18 mouse cellular contexts compared by ENCODE assay signal in the genomic region with DNA sequence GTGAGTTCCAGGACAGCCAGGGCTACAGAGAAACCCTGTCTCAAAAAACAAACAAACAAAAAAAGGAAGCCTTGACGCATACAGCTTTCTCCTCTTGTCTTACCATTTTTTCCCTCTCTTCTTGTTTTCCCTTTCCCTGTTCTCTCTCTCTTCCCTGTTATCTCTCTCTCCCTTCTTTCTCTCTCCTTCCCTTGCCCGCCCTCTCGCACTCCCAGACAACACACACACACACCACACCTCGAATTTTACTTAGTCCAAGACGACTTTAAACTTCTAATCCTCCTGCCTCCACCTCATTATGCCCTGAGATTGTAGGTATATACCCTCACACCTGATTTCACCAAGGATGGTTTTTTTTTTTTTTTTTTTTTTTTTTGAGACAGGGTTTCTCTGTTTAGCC. TPM values are rescaled to one million over a fixed set of nuclear protein-coding genes. Genes with fewer than 3 reads are reported as not detected.
DNase-seq lines count a peak whose midpoint lies in the region; ATAC-seq and TF ChIP-seq lines count a peak whose summit lies in the region.
"Had no signal": no experiment of that assay in that cellular context is flagged by ENCODE, and none has a peak within 500 bp of the region (broad histone marks: within the 10 kb centered on the region; RNA-seq: fewer than 3 reads in every experiment).

No protein-coding gene starts in this region.

- peak; percentile 45 for DNase-seq in c-Kit-positive CD71-positive TER-119-positive erythroid progenitor cells, embryonic 14.5 days (ENCODE audit: low spot score)
- DNase-seq in liver, embryonic 11.5 days (ENCODE audit: low spot score) = no peak
- DNase-seq in lung, postnatal 14 days = no peak
- DNase-seq in gastrocnemius, postnatal 14 days = no peak
- no peak for DNase-seq in thymus, postnatal 14 days
- DNase-seq: cerebellum, adult 11 months had no signal

- peak overlapping the region; percentile 76 for H3K27ac ChIP-seq in bone marrow, adult 2 months (ENCODE audit: control insufficient read depth, insufficient read depth, low read depth, low read length, poor library complexity)
- peak overlapping the region; percentile 64 for H3K27ac ChIP-seq in liver, embryonic 11.5 days (ENCODE audit: low read depth, low read length)
- peak overlapping the region; percentile 90 for H3K27ac ChIP-seq in liver, embryonic 16.5 days (ENCODE audit: low read length)
- H3K27ac ChIP-seq: embryonic facial prominence, embryonic 12.5 days; forebrain, embryonic 12.5 days; heart, embryonic 13.5 days; hindbrain, embryonic 10.5 days; hindbrain, embryonic 15.5 days; macrophage; midbrain, embryonic 13.5 days; stomach, embryonic 15.5 days had no signal

- H3K4me3 ChIP-seq in bone marrow, adult 2 months (replicated peaks; ENCODE audit: control insufficient read depth, low read depth, low read length) = no peak overlapping the region
- H3K4me3 ChIP-seq in liver, embryonic 11.5 days (ENCODE audit: low read depth, low read length) = no peak overlapping the region
- peak overlapping the region; percentile 26; the same call in 1 of the 2 replicates for H3K4me3 ChIP-seq in liver, embryonic 16.5 days (ENCODE audit: low read depth, low read length)
- H3K4me3 ChIP-seq: embryonic facial prominence, embryonic 12.5 days; forebrain, embryonic 12.5 days; heart, embryonic 13.5 days; hindbrain, embryonic 10.5 days; hindbrain, embryonic 15.5 days; midbrain, embryonic 13.5 days; stomach, embryonic 15.5 days had no signal

- no peak for TF ChIP-seq POLR2A in bone marrow, adult 2 months (IDR thresholded peaks at IDR 0.05; ENCODE audit: borderline replicate concordance, control insufficient read depth, low read depth, low read length)

- ATAC-seq in liver, embryonic 11.5 days (replicated peaks; ENCODE audit: low FRiP score) = peak; percentile 21; the same call in 1 of the 2 replicates
- ATAC-seq in liver, embryonic 16.5 days (ENCODE audit: low read depth) = peak; percentile 72
- ATAC-seq: CD4-positive, CD25-positive, alpha-beta regulatory T cell, adult 4 months; forebrain, postnatal 0 days; midbrain, embryonic 13.5 days had no signal

- TF ChIP-seq CTCF in bone marrow, adult 2 months (IDR thresholded peaks at IDR 0.05; ENCODE audit: control insufficient read depth, insufficient read depth, low read length) = no peak

- peaks cover 1% of the 10 kb centered on the region for H3K4me1 ChIP-seq in bone marrow, adult 2 months (ENCODE audit: control insufficient read depth, insufficient read depth, low read length)
- H3K4me1 ChIP-seq in liver, embryonic 11.5 days (replicated peaks; ENCODE audit: control insufficient read depth, insufficient read depth, low read length) = no peaks in the 10 kb centered on the region
- H3K4me1 ChIP-seq in liver, embryonic 16.5 days (ENCODE audit: control insufficient read depth, low read depth, low read length) = peaks cover 16% of the 10 kb centered on the region
- H3K4me1 ChIP-seq: hindbrain, embryonic 10.5 days; hindbrain, embryonic 15.5 days; stomach, embryonic 15.5 days had no signal

- H3K27me3 ChIP-seq in liver, embryonic 11.5 days (replicated peaks; ENCODE audit: control insufficient read depth, insufficient read depth, low read length) = no peaks in the 10 kb centered on the region
- H3K27me3 ChIP-seq in liver, embryonic 16.5 days (ENCODE audit: control insufficient read depth, insufficient read depth, low read depth, low read length) = no peaks in the 10 kb centered on the region
- H3K27me3 ChIP-seq: embryonic facial prominence, embryonic 12.5 days; forebrain, embryonic 12.5 days; heart, embryonic 13.5 days; hindbrain, embryonic 15.5 days; midbrain, embryonic 13.5 days; stomach, embryonic 15.5 days had no signal

- no peaks in the 10 kb centered on the region for H3K36me3 ChIP-seq in liver, embryonic 11.5 days (ENCODE audit: control insufficient read depth, insufficient read depth, low read length)
- no peaks in the 10 kb centered on the region for H3K36me3 ChIP-seq in liver, embryonic 16.5 days (ENCODE audit: control insufficient read depth, insufficient read depth)
- H3K36me3 ChIP-seq: embryonic facial prominence, embryonic 12.5 days; forebrain, embryonic 12.5 days; heart, embryonic 13.5 days; hindbrain, embryonic 10.5 days; hindbrain, embryonic 15.5 days; midbrain, embryonic 13.5 days; stomach, embryonic 15.5 days had no signal

- peak overlapping the region; percentile 10; the same call in 1 of the 2 replicates for H3K4me2 ChIP-seq in liver, embryonic 11.5 days
- peak overlapping the region; percentile 56 for H3K4me2 ChIP-seq in liver, embryonic 16.5 days (ENCODE audit: low read depth, low read length)
- H3K4me2 ChIP-seq: embryonic facial prominence, embryonic 12.5 days; forebrain, embryonic 12.5 days; heart, embryonic 13.5 days; hindbrain, embryonic 15.5 days; midbrain, embryonic 13.5 days; stomach, embryonic 15.5 days had no signal

- intact Hi-C loops in gastrocnemius, postnatal 14 days (cut with DNase I; ENCODE audit: low total_unique reads) = loop anchor here (5.0 kb wide), 1 partner anchor 162 kb away; no protein-coding TSS in a partner anchor

- no peak overlapping the region for H3K9ac ChIP-seq in liver, embryonic 11.5 days (ENCODE audit: low read depth, low read length)
- H3K9ac ChIP-seq in liver, embryonic 16.5 days (ENCODE audit: low read depth, low read length) = peak overlapping the region; percentile 26
- H3K9ac ChIP-seq: embryonic facial prominence, embryonic 12.5 days; forebrain, embryonic 12.5 days; forebrain, postnatal 0 days; heart, embryonic 13.5 days; hindbrain, embryonic 15.5 days; midbrain, embryonic 13.5 days; stomach, embryonic 15.5 days had no signal

- H3K9me3 ChIP-seq in liver, embryonic 11.5 days (ENCODE audit: control insufficient read depth, low read length) = no peaks in the 10 kb centered on the region
- H3K9me3 ChIP-seq in liver, embryonic 16.5 days (replicated peaks; ENCODE audit: control insufficient read depth, low read length) = no peaks in the 10 kb centered on the region
- H3K9me3 ChIP-seq: embryonic facial prominence, embryonic 12.5 days; forebrain, embryonic 12.5 days; heart, embryonic 13.5 days; hindbrain, embryonic 10.5 days; hindbrain, embryonic 15.5 days; midbrain, embryonic 13.5 days; stomach, embryonic 15.5 days had no signal

- WGBS in bone marrow, adult 2 months = 52% methylated on average over 5 of the region's 5 CpGs
- 58% methylated on average over 5 of the region's 5 CpGs for WGBS in liver, embryonic 11.5 days
- WGBS in liver, embryonic 16.5 days (ENCODE audit: insufficient replicate concordance) = 25% methylated on average over 5 of the region's 5 CpGs

RNA-seq across cellular contexts. Expression of gene Plekhb1, which starts 21.9 kb away (rescaled TPM):
- 3.3 TPM in 1 of 2 replicates, not detected in the other for polyA plus RNA-seq in bone marrow, adult 2 months (2011; ENCODE audit: insufficient read depth, insufficient read length, low replicate concordance, missing spikeins)
- 1.1 and 2.0 TPM in 2 replicates for polyA plus RNA-seq in liver, embryonic 11.5 days (2014; fragmentation: Nextera tagmentation; extraction: Ambion mirVana)
- polyA plus RNA-seq in liver, embryonic 16.5 days (2015; fragmentation: Nextera tagmentation; extraction: Ambion mirVana) = 0.33 and 0.65 TPM in 2 replicates
- 10 to 100 TPM; 14.6 to 30.6 TPM for total RNA-seq in gastrocnemius, postnatal 14 days (2021)
- polyA plus RNA-seq: macrophage had no signal

RNA-seq across cellular contexts. Expression of gene Fam168a, which starts 22.4 kb away (rescaled TPM):
- polyA plus RNA-seq in bone marrow, adult 2 months (2011; ENCODE audit: insufficient read depth, insufficient read length, low replicate concordance, missing spikeins) = 5.0 and 11.7 TPM in 2 replicates
- polyA plus RNA-seq in liver, embryonic 11.5 days (2014; fragmentation: Nextera tagmentation; extraction: Ambion mirVana) = 16.2 and 18.8 TPM in 2 replicates
- 5.0 and 6.3 TPM in 2 replicates for polyA plus RNA-seq in liver, embryonic 16.5 days (2015; fragmentation: Nextera tagmentation; extraction: Ambion mirVana)
- 10 to 100 TPM; 40.1 to 44.0 TPM for total RNA-seq in gastrocnemius, postnatal 14 days (2021)
